ENCODE assay signal across 11 mouse cellular contexts in genomic region chr5:114572997-114573396, GRCm38 (mm10). TPM values are rescaled to one million over a fixed set of nuclear protein-coding genes. Genes with fewer than 3 reads are reported as not detected.
DNase-seq lines count a peak whose midpoint lies in the region; ATAC-seq lines count a peak whose summit lies in the region.
"Had no signal": no experiment of that assay in that cellular context is flagged by ENCODE, and none has a peak within 500 bp of the region (broad histone marks: within the 10 kb centered on the region; RNA-seq: fewer than 3 reads in every experiment).

No protein-coding gene starts in this region.

- no peak overlapping the region for H3K9ac ChIP-seq in liver, embryonic 11.5 days (ENCODE audit: low read depth, low read length)
- H3K9ac ChIP-seq in hindbrain, embryonic 12.5 days = no peak overlapping the region
- 0 out of 2 replicates have a peak overlapping the region, but pooled peaks have one; percentile 21 for H3K9ac ChIP-seq in liver, embryonic 16.5 days (ENCODE audit: low read depth, low read length)

- no peak overlapping the region for H3K27ac ChIP-seq in liver, embryonic 11.5 days (ENCODE audit: low read depth, low read length)
- peak overlapping the region; percentile 91; the same call in 1 of the 2 replicates for H3K27ac ChIP-seq in hindbrain, embryonic 12.5 days
- H3K27ac ChIP-seq in liver, embryonic 16.5 days (ENCODE audit: low read length) = peak overlapping the region; percentile 62; the same call in 1 of the 2 replicates

- H3K9me3 ChIP-seq in liver, embryonic 11.5 days (ENCODE audit: control insufficient read depth, low read length) = no peaks in the 10 kb centered on the region
- H3K9me3 ChIP-seq in hindbrain, embryonic 12.5 days (replicated peaks) = no peaks in the 10 kb centered on the region
- H3K9me3 ChIP-seq in liver, embryonic 16.5 days (replicated peaks; ENCODE audit: control insufficient read depth, low read length) = no peaks in the 10 kb centered on the region

- H3K4me3 ChIP-seq in liver, embryonic 11.5 days (ENCODE audit: low read depth, low read length) = no peak overlapping the region
- peak overlapping the region; percentile 40; the same call in 1 of the 2 replicates for H3K4me3 ChIP-seq in hindbrain, embryonic 12.5 days
- no peak overlapping the region for H3K4me3 ChIP-seq in liver, embryonic 16.5 days (ENCODE audit: low read depth, low read length)

- peak overlapping the region; percentile 11; the same call in 1 of the 2 replicates for H3K4me2 ChIP-seq in liver, embryonic 11.5 days
- peak overlapping the region; percentile 84 for H3K4me2 ChIP-seq in hindbrain, embryonic 12.5 days (replicated peaks)
- H3K4me2 ChIP-seq in liver, embryonic 16.5 days (ENCODE audit: low read depth, low read length) = no peak overlapping the region

- peaks cover 59% of the 10 kb centered on the region for H3K27me3 ChIP-seq in liver, embryonic 11.5 days (replicated peaks; ENCODE audit: control insufficient read depth, insufficient read depth, low read length)
- H3K27me3 ChIP-seq in hindbrain, embryonic 12.5 days = 0 out of 2 replicates have a peak, but pooled peaks cover 8% of the 10 kb centered on the region
- peaks cover 51% of the 10 kb centered on the region for H3K27me3 ChIP-seq in liver, embryonic 16.5 days (ENCODE audit: control insufficient read depth, insufficient read depth, low read depth, low read length)

- WGBS in liver, embryonic 11.5 days = 47% methylated on average over 2 of the region's 2 CpGs
- 13% methylated on average over 2 of the region's 2 CpGs for WGBS in hindbrain, embryonic 12.5 days
- 28% methylated on average over 2 of the region's 2 CpGs for WGBS in liver, embryonic 16.5 days (ENCODE audit: insufficient replicate concordance)

- no peak for ATAC-seq in liver, embryonic 11.5 days (replicated peaks; ENCODE audit: low FRiP score)
- ATAC-seq in hindbrain, embryonic 12.5 days (ENCODE audit: low FRiP score) = no peak
- peak; percentile 64 for ATAC-seq in liver, embryonic 16.5 days (ENCODE audit: low read depth)

- peaks cover 29% of the 10 kb centered on the region for H3K4me1 ChIP-seq in liver, embryonic 11.5 days (replicated peaks; ENCODE audit: control insufficient read depth, insufficient read depth, low read length)
- H3K4me1 ChIP-seq in hindbrain, embryonic 12.5 days = peaks cover 97% of the 10 kb centered on the region
- H3K4me1 ChIP-seq in liver, embryonic 16.5 days (ENCODE audit: control insufficient read depth, low read depth, low read length) = peaks cover 20% of the 10 kb centered on the region

- H3K36me3 ChIP-seq in liver, embryonic 11.5 days (ENCODE audit: control insufficient read depth, insufficient read depth, low read length) = no peaks in the 10 kb centered on the region
- no peaks in the 10 kb centered on the region for H3K36me3 ChIP-seq in hindbrain, embryonic 12.5 days
- H3K36me3 ChIP-seq in liver, embryonic 16.5 days (ENCODE audit: control insufficient read depth, insufficient read depth) = no peaks in the 10 kb centered on the region

- no peak for DNase-seq in liver, embryonic 11.5 days (ENCODE audit: low spot score)
- no peak for DNase-seq in liver
- DNase-seq in retina, embryonic 14.5 days (ENCODE audit: low spot score) = peak; percentile 53
- DNase-seq in natural killer cell, adult 2 months (ENCODE audit: low spot score in 2 of 2) = no peak
- DNase-seq in ovary, postnatal 14 days (ENCODE audit: low spot score) = no peak
- no peak for DNase-seq in thymus, postnatal 14 days
- DNase-seq: heart, postnatal 10 days; layer of hippocampus, postnatal 36 days; lung, postnatal 10 days had no signal

RNA-seq across cellular contexts. Expression of gene Fam222a, which starts 5.2 kb away (rescaled TPM):
- polyA plus RNA-seq in liver, embryonic 11.5 days (2014; fragmentation: Nextera tagmentation; extraction: Ambion mirVana) = 2.2 and 2.3 TPM in 2 replicates
- 9.4 and 9.9 TPM in 2 replicates for polyA plus RNA-seq in hindbrain, embryonic 12.5 days (2016; fragmentation: Nextera tagmentation; extraction: Ambion mirVana)
- polyA plus RNA-seq in liver, embryonic 16.5 days (2015; fragmentation: Nextera tagmentation; extraction: Ambion mirVana) = 0.46 and 0.67 TPM in 2 replicates
